Mouse (Mus musculus): ENCODE results near the gene Nxt1. TPM values are rescaled to one million over a fixed set of nuclear protein-coding genes. Genes with fewer than 3 reads are reported as not detected.
A peak's percentile ranks its signal among the peaks of the same experiment; 100 is the strongest.

Gene Nxt1
- total and polyA plus RNA-seq, 2 experiments from 2014 or later: 34.0 to 35.3 TPM

DNA sequence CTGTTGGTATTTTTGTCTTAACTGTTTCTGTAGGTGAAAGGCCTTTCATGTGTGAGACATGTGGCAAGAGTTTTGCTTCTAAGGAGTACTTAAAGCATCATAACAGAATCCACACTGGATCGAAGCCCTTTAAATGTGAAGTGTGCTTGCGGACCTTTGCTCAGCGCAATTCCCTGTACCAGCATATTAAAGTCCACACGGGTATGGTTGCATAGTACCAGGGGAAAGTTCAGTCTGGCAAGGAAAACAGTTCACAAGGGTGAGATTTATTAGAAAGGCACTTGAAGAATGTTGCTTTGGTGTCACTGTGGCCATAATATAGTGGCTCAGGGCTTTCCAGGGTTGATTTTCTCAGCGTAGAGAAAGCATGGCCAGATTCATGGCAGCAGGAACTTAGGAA lies 15.6 kb downstream of the Nxt1 start:
- no peak for TF ChIP-seq CTCF (IDR thresholded peaks at IDR 0.05; ENCODE audit: low read depth)
- WGBS: 97% methylated on average over 5 of the region's 5 CpGs
- no peaks in the 10 kb centered on the region for H3K27me3 ChIP-seq (ENCODE audit: insufficient read depth, low read length)
- no peak overlapping the region for H3K4me2 ChIP-seq (ENCODE audit: low read depth, low read length)
- H3K9ac ChIP-seq (replicated peaks; ENCODE audit: low read length): no peak overlapping the region
- DNase-seq (ENCODE audit: low spot score) (no peak), ATAC-seq (no peak)
- H3K9me3 ChIP-seq (ENCODE audit: low read length): no peaks in the 10 kb centered on the region
- H3K27ac ChIP-seq: no peak overlapping the region
- H3K36me3 ChIP-seq (ENCODE audit: insufficient read depth, low read length): peaks cover 61% of the 10 kb centered on the region
- no peaks in the 10 kb centered on the region for H3K4me1 ChIP-seq (ENCODE audit: insufficient read depth, low read length)
- H3K4me3 ChIP-seq (ENCODE audit: low read length): no peak overlapping the region

DNA sequence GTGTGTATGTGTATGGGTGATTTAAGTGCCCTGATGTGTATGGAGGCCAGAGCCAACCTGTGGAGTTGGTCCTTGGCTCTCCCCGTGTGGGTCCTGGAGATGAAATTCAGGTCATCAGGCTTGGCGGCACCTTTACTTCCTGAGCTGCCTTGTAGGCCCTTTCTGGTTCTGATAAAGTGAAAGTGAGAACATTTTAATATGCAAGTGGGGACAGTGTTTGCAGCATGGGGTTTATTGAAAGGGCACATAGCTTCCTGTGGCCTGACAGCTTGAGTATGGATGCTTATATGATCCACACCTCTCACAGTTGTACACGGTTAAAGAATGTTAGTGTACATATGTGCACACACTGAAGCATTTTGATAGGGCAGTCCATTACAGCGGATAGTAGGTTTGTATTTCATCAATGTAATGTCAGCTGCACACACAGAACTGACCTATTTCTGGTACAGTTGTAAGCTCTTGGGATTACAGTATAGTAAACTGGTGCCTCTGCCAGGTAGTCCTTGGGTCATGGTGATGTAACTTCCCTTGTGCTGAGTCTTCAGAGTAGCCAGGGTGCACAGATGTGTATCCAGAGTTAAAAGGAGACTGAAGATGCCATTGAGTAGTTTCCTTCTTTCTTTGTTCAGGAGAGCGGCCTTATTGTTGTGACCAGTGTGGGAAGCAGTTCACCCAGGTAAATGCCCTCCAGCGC lies 17.2 kb downstream of the Nxt1 start:
- no peaks in the 10 kb centered on the region for H3K9me3 ChIP-seq (ENCODE audit: low read length)
- no peaks in the 10 kb centered on the region for H3K4me1 ChIP-seq (ENCODE audit: insufficient read depth, low read length)
- no peak overlapping the region for H3K4me3 ChIP-seq (ENCODE audit: low read length)
- peaks cover 61% of the 10 kb centered on the region for H3K36me3 ChIP-seq (ENCODE audit: insufficient read depth, low read length)
- TF ChIP-seq CTCF (IDR thresholded peaks at IDR 0.05; ENCODE audit: low read depth): no peak
- no peak overlapping the region for H3K27ac ChIP-seq
- H3K27me3 ChIP-seq (ENCODE audit: insufficient read depth, low read length): no peaks in the 10 kb centered on the region
- DNase-seq (ENCODE audit: low spot score): no peak
- WGBS: 91% methylated on average over 6 of the region's 6 CpGs
- no peak overlapping the region for H3K4me2 ChIP-seq (ENCODE audit: low read depth, low read length)
- no peak overlapping the region for H3K9ac ChIP-seq (replicated peaks; ENCODE audit: low read length)
- ATAC-seq: no peak

DNA sequence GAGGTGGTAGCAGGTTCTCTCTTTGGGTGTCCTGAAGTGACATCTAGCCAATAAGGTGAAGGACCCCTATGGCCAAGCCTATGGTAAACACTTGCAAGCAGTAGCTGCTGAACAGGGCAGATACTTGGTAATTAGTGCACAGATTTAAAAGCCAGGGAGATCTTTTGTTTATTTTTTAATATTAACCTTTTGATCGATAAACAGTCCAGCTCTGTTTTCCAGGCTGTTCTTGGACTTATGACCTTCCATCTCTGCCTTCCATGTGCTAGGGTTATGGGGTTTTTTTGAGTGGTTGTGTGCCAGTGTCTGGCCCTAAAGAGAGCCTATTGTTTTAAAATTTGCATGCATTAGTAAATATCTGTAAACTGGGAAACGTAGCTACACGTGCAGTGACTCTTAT lies 17.9 kb downstream of the Nxt1 start:
- Histone ChIP-seq H3K27me3 (ENCODE audit: insufficient read depth, low read length) (no peaks in the 10 kb centered on the region), H3K9ac (replicated peaks; ENCODE audit: low read length) (no peak overlapping the region), H3K9me3 (ENCODE audit: low read length) (no peaks in the 10 kb centered on the region), H3K4me2 (ENCODE audit: low read depth, low read length) (no peak overlapping the region), H3K4me1 (ENCODE audit: insufficient read depth, low read length) (no peaks in the 10 kb centered on the region), H3K36me3 (ENCODE audit: insufficient read depth, low read length) (peaks cover 55% of the 10 kb centered on the region), H3K27ac (no peak overlapping the region), H3K4me3 (ENCODE audit: low read length) (no peak overlapping the region)
- DNase-seq (ENCODE audit: low spot score): no peak
- 92% methylated on average over 3 of the region's 3 CpGs for WGBS
- TF ChIP-seq CTCF (IDR thresholded peaks at IDR 0.05; ENCODE audit: low read depth): no peak
- no peak for ATAC-seq

DNA sequence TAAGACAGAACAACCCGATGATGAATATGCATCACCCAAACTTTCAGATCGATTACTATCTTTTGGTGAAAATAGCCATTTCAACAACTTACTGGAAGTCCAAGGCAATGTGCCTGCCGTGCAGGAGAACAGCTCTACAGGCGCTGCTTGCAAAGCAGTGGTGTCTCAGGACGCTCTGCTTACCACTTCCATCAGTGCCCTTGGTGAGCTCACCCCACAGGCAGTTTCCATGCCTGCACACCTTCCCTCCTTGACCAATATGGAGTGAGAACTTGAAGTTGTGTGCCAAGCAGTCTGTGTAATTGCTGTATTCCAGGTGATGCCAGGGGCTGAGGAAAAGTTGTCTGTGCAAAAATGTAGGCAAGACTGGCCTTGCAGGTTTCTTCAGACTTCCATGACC lies 18.4 kb downstream of the Nxt1 start:
- Histone ChIP-seq H3K4me1 (ENCODE audit: insufficient read depth, low read length) (no peaks in the 10 kb centered on the region), H3K9ac (replicated peaks; ENCODE audit: low read length) (no peak overlapping the region), H3K36me3 (ENCODE audit: insufficient read depth, low read length) (peaks cover 54% of the 10 kb centered on the region), H3K4me3 (ENCODE audit: low read length) (no peak overlapping the region), H3K9me3 (ENCODE audit: low read length) (no peaks in the 10 kb centered on the region), H3K27ac (no peak overlapping the region), H3K27me3 (ENCODE audit: insufficient read depth, low read length) (no peaks in the 10 kb centered on the region), H3K4me2 (ENCODE audit: low read depth, low read length) (no peak overlapping the region)
- no peak for TF ChIP-seq CTCF (IDR thresholded peaks at IDR 0.05; ENCODE audit: low read depth)
- 97% methylated on average over 5 of the region's 5 CpGs for WGBS
- DNase-seq (ENCODE audit: low spot score) (no peak), ATAC-seq (no peak)

DNA sequence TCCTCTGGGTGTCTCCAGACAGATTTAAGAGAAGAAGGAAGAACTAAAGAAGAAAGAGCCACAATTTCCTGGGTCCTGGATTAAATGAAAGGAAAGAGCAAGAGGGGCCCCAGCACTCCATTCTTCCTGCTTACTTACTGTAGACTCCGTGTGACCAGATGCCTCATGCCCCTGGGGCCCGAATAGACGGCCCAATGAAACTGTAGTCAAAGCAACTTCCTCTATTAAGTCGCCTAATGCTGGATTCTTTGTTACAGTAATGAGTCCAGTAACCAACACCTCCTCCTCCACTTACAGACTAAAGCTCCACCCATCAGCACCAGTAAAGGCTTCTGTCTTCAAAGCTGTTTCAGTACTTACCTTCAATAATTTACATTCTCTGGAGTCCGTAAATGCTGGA lies 26.2 kb downstream of the Nxt1 start:
- 90% methylated on average over 5 of the region's 5 CpGs for WGBS

DNA sequence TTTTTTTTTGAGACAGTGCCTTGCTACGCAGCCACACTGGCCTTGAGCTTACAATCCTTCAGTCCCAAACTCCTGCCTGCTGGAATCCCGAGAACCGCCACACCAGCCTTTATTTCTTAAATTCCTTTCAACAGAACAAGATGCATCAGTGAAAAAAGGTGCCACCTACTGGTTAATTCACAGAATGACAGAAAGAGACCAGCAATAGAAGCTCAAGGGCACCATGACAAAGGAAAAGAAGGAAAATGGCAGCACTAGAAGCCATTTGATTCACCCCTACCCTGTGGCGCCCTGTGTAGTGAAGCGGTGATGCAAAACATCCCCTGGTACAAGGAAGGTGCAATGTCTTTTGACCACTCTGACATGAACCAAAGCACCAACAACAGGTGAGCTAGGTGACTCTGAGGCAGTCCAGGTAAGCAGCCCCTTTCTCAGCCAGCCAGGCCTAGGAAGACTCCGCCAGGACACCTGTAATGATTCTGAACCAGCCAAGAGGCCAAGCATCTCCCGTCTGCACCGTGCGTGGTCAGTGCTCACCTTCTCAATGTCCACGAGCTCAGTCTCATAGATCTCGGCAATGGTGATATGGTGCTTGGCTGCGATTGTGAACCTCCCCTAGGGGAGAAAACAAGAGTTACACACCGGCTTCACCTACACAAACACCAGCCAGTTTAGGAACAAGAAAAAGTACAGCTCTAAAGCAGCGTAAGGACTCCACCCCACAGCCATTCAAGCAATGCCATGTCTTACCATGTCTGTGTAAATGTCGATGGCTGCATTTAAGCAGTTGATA lies 34.2 kb downstream of the Nxt1 start:
- Histone ChIP-seq H3K27me3 (ENCODE audit: insufficient read depth, low read length) (no peaks in the 10 kb centered on the region), H3K9ac (replicated peaks; ENCODE audit: low read length) (no peak overlapping the region), H3K4me3 (ENCODE audit: low read length) (no peak overlapping the region), H3K4me2 (ENCODE audit: low read depth, low read length) (no peak overlapping the region), H3K36me3 (ENCODE audit: insufficient read depth, low read length) (peaks cover 7% of the 10 kb centered on the region; the same call in 1 of the 2 replicates), H3K9me3 (ENCODE audit: low read length) (no peaks in the 10 kb centered on the region), H3K27ac (peak overlapping the region; percentile 0; the same call in 1 of the 2 replicates), H3K4me1 (ENCODE audit: insufficient read depth, low read length) (no peaks in the 10 kb centered on the region)
- DNase-seq (ENCODE audit: low spot score) (peak; percentile 72), ATAC-seq (peak; percentile 63)
- TF ChIP-seq CTCF (IDR thresholded peaks at IDR 0.05; ENCODE audit: low read depth): peak; percentile 64
- 74% methylated on average over 15 of the region's 15 CpGs for WGBS

More for the DNA sequence above, 26.2 kb downstream of the Nxt1 start:
- Histone ChIP-seq H3K27ac (no peak overlapping the region), H3K4me2 (ENCODE audit: low read depth, low read length) (no peak overlapping the region), H3K4me3 (ENCODE audit: low read length) (no peak overlapping the region), H3K27me3 (ENCODE audit: insufficient read depth, low read length) (no peaks in the 10 kb centered on the region), H3K9ac (replicated peaks; ENCODE audit: low read length) (no peak overlapping the region), H3K36me3 (ENCODE audit: insufficient read depth, low read length) (peaks cover 27% of the 10 kb centered on the region; the same call in 1 of the 2 replicates), H3K9me3 (ENCODE audit: low read length) (no peaks in the 10 kb centered on the region), H3K4me1 (ENCODE audit: insufficient read depth, low read length) (no peaks in the 10 kb centered on the region)
- DNase-seq (ENCODE audit: low spot score): no peak
- no peak for ATAC-seq
- TF ChIP-seq CTCF (IDR thresholded peaks at IDR 0.05; ENCODE audit: low read depth): no peak

DNA sequence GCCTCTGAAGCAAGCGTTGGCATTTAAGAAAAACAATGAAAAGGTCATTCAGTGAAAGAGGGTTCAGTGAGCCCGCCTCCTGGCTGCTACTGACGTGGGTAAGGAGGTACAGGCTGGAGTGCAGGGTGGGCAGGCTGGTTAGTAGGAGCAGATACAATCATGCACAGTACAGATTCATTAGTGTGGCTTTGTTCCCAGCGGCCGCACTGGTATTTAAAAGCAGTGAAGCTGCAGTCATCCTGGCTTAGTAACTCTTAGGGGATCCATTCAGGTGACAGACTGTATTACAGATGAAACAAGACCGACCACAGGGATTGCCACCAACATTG lies 34.8 kb downstream of the Nxt1 start:
- Histone ChIP-seq H3K4me2 (ENCODE audit: low read depth, low read length) (no peak overlapping the region), H3K4me3 (ENCODE audit: low read length) (no peak overlapping the region), H3K9me3 (ENCODE audit: low read length) (no peaks in the 10 kb centered on the region), H3K27ac (no peak overlapping the region), H3K9ac (replicated peaks; ENCODE audit: low read length) (no peak overlapping the region), H3K36me3 (ENCODE audit: insufficient read depth, low read length) (peaks cover 10% of the 10 kb centered on the region; the same call in 1 of the 2 replicates), H3K27me3 (ENCODE audit: insufficient read depth, low read length) (no peaks in the 10 kb centered on the region), H3K4me1 (ENCODE audit: insufficient read depth, low read length) (no peaks in the 10 kb centered on the region)
- 61% methylated on average over 6 of the region's 6 CpGs for WGBS
- DNase-seq (ENCODE audit: low spot score): peak; percentile 19
- ATAC-seq: peak; percentile 28
- TF ChIP-seq CTCF (IDR thresholded peaks at IDR 0.05; ENCODE audit: low read depth): no peak

All from hindbrain, postnatal 0 days (tissue).